Mouse (Mus musculus) kidney, postnatal 36 days (tissue): ENCODE data around the gene Apbb1.

ENCODE experiments used
- DNase-seq, 2 experiments: peaks; one replicate each; pipeline ENCODE4 v3.0.0; 2021 to 2022; ENCODE audit warnings: mixed read lengths in 2 of 2

Gene Apbb1

DNA sequence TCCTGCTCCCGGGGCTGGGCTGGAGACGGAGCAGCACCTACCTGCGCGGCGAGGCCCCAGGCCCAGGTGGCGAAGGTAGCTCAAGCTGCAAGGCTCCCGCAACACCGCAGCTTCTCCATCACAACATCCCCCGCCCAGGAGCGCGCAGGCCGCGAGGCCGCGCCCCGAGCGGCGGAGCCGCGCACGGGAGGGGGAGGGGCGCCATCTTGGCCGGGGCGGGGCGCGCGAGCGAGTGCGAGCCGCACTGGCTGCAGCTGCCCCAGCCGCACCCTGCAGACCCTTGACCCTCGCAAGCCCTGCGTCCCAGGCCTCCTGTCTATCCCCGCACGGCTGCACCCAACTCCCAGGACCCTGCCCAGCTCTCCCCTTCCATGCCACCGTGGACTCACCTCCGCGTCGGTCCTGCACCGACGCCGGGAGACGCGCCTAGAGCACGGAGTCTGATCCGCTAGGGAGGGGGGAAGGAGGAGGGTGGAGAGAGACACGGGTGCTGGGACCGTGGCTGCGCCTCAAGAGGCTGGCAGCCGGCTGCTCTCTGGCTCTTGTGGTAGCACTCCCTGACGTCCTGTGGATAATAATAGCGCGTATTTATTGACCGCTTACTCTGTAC, at the start of gene Apbb1:
Gene Apbb1 (minus strand): TSS at position 560 of the 610 bp plus-strand sequence.
- DNase-seq: peak; percentile 65 to 86

DNA sequence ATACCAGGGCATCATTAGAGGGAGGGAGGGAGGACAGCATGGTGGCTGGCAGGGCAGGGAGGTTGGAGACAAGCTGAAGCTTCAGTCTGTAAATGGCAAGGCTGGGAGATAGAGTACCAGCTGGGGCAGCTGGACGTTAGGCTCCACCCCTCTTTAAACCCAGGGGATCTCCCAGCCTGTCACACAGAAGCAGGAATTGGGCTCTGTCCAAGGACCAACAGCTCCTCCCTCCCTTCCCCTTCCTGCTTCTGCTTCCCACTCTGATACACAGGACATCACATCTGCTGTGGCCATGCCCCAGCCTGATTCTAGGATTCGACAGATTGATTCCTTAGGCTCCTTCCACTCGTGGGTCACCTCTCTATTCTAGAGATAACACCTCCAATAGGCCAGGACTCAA, 47.2 kb upstream of the Apbb1 start:
- peak; percentile 77 to 84 for DNase-seq

DNA sequence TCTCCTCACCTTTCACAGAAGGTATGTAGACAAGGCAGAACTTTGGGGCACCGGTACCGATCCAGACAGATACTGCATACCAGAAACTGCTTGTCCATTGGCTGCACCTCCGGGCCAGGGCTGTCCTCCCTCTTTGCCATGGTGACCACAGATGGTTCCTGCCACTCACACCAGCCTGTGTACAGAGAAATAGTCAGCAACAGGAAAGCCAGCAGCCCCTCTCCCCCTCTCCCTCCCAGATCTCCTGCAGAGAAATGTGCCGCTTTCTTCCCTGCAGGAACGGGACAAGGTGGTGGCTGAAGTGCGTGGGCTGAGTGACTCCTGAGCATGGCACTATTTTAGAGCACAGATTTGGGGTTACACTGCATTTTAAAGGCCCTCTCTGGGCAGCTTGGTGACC, 43.9 kb upstream of the Apbb1 start:
- peak in 1 of 2 experiments; percentile 41 for DNase-seq

DNA sequence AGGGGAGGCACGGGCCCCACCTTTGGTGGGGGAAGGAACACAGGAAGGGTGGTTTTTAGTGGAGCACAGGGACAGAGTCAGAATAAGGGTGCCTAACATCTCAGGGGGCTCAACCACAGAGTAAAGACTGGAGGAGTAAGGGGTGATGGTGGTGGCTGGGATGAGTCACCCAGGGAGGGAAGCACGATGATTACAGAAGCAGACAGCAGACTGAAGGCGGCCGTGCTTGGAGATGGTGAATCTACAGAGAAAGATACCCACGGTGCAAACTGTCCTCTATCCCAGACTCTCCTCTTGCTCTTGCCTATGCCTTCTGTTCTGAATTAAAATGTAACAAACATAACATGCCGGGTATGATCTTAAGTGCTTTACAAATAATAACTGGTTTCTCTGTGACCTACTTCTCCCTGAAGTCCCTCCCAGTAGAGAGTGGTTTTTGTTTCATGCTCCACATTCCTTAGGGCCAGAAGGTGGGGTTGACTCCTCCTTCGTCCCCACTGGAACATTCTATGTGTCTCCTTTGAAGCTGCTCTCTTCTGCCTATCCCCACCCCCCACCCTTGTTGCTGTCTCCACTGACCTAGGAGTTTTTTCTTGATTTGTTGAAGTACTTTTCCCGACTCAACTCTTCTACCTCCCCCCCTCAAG, 40.3 kb upstream of the Apbb1 start:
- DNase-seq: no peak

DNA sequence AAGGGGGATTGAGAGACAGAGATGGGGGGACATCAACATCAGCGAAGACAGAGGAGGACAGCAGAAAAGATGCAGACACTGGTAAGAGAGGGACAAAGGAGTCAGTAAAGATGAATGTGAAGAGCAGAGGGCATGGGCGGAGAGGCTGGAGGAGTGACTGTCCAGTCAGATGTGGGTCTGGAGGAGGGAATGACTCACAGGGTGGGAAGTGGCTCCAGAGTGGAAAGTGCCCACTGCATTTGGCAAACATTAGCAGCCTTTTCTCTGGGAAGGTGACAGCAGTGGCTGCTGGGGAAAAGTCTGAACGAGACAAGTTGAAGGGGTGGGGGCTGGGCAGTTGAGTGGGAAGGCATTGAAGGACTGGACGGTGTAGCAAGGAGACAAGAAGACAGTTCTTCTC, 39.6 kb upstream of the Apbb1 start:
- no peak for DNase-seq

DNA sequence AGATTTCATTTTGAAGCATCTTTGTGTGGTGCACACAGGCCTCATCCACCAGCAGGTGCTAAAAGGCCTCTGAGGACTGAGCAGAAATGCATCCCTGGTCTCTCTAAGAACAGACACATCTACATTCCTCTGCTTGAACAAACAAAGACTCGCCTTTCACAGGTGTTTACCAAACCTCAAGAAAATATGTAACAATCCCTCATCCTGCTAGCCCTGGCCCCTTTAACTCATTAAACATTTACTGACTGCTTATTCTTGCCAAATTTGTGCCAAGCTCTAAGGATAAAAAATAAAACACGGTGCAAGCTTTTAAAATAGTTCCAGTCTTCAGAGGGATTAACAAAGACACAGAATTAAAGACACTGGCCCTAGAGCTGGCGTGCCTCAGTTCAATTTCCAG, 38.2 kb upstream of the Apbb1 start:
- DNase-seq: no peak

DNA sequence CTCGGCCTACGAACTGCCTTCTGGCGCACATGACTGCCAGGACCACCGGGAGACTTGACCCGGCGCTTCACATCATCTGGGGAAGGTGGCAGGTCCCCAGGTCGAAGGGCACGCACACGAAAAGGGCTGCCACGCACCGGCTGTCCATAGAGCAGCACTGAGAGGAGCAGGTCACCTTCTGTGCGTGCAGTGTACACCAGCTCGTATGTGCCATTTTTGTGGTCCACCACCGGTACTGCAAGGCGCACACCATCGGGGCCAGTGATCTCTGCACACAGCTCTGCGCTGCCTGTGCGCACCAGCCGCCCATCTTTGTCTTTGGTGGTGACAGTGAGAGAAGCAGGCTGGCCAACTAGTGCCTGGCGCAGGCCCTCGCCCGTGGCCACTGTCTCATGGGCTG, 36.4 kb upstream of the Apbb1 start:
- DNase-seq: no peak

DNA sequence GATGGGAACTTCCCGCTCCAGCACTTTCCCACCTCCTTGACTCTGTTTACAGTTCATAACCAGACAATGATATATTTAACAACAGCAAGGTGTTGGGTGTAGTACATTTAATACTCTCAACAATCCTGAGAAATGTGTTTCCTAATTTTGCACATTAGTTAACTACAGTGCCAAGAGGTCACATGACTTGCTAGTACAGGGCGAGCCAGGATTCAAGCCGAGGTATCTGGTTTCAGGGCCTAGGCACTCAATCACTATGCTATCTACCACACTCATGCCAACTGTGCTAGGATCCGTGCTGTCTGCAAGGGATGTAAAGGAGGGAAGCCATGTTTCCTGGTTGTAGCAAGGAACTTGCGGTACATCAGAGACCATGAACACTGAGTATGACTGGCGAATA, 35.1 kb upstream of the Apbb1 start:
- DNase-seq: no peak

DNA sequence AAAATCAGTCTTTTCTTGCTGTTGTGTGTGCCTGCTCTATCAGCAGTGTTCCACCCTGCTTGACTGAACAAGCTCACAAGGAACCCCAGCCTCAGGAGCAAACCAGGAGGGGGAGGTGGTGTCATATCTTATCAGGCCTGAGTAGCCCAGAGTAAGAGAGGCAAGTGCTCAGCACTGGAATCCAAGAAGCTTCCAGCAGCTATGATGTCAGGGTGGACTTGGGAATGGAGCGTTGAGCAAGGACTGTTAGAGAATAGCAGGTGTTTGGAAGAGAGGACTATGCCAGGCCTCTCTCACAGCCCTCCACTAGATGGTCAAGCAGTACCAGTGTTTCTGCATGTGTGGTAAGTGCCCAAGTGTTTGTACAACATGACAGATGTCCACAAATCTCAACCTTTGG, 34.3 kb upstream of the Apbb1 start:
- no peak for DNase-seq

DNA sequence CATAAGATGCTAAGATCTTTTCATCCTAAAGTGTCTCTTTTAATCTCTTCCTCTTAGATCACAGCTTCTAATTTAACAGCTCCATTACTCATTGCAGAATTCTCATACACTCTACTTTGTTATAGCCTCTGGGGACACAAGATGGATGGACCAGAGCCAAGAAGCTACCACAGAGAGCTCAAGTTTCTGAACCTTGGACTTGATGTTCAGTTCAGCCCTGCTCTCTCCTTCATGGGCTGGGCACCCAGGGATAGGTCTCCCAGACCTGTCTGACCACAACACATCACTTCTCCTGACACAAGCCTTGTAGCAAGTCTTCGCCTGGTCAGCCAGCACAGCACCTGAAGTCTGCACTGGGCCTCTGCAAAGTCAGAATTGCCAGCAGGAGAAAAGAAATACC, 32.9 kb upstream of the Apbb1 start:
- peak; percentile 53 to 54 for DNase-seq

DNA sequence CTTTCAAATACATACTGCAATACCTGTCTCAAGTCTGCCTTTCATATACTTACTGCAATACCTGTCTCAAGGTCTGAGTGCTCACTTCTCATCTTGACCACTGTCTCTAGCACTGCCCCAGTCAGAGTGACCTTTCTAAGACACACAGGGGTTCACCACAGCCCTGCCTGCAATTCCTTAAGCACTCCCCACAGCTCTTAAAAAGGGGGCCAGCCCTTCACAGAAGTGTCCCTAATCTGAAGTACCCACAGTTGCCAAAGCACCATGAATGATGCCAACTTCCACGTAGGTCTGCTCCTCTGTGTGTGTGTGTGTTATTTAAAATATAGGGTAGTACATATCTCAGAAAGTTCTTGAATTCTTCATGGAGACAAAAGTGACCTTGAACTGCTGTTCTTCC, 30.3 kb upstream of the Apbb1 start:
- no peak for DNase-seq

DNA sequence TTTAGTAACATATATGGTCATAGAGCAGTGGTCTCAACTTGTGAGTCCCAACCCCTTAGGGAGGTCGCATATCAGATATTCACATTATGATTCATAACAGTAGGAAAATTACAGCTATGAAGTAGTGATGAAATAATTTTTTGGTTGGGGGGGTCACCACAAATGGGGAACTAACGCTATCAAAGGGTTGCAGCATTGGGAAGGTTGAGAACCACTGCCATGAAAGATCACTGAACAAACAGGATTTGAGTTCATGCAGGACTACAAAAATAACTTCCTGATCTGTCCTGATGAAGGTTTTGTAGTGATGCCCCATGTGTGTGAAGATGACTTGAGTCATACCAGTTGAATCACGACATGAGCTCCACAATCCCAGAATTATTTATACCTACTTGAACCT, 27.0 kb upstream of the Apbb1 start:
- DNase-seq: no peak

DNA sequence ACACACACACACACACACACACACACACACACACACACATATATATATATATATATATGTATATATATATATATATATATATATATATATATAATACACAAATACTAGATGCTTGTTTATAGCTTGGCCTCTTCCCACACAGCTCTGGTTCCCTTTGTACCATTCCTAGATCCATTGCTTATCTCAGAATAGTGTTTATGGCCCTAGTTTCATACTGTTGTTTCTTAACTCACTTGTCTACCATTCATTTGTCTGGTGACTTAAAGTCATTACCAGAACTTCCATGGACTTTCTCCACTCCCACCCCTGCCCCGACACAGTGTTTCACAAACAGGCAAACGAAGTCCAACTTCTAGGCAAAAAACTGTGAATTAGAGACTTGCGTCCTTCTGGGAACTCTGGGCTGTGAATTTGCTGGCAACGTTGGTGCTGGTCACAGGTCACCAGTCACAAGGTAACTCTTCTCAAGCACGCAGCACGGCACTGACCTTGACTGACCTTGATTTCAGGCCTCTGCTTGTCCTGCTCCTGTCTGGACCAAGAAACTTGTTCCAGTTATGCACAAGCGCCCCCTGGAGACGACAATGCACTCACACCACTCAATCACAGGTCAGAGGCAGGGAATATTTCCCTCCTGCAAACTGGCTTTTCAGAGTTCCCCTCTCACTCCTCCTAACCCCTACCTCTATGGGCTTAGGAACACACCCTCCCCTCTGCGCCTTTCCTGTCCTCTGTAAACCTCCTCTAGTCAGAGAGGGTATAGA, 21.6 kb upstream of the Apbb1 start:
- peak; percentile 93 to 96 for DNase-seq

DNA sequence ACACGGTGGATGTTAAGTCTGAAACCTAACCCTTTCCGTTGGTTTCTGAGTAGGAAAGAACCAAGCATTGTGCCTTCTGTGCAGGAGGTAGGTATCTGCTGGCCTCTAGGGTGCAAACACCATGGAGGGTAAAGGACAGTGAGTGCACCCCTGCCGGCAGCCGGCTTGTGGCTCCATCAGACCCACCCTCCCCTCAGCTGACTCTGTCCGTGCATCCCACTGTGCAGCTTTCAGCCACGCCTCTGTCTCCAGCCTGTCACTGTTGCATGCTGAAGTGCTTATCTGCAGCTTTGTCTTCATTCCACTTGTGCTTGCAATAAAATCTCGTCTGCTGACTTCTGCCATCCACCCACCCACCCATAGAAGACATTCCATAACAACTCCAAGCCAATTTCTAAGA, 8.6 kb upstream of the Apbb1 start:
- DNase-seq: no peak

DNA sequence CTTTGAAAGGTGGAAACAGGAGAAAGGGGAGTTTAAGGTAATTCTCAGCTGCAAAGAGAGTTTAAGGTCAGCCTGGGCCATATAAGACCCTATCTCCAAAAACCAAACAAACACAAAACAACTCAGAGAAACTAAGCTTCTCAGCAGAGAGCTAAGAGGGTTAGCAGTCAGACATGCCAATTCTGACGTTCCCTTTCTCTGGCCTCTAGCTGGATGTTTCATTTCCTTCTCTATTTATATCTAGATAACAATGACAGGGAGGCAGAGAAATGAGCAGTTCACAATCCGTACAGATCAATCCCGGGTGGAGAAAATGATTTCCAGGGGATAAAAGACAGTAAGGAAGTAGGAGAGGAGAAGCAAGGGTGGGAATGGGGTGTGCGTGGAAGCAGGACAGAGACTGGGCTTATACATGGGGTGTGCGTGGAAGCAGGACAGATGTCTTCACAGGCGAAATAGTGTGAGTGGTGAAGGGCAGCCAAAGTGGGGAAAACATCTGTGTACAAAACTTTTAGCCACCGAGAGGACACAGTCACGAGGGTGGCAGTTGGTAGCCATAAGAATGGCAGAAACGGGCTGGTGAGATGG, 7.0 kb upstream of the Apbb1 start:
- no peak for DNase-seq

DNA sequence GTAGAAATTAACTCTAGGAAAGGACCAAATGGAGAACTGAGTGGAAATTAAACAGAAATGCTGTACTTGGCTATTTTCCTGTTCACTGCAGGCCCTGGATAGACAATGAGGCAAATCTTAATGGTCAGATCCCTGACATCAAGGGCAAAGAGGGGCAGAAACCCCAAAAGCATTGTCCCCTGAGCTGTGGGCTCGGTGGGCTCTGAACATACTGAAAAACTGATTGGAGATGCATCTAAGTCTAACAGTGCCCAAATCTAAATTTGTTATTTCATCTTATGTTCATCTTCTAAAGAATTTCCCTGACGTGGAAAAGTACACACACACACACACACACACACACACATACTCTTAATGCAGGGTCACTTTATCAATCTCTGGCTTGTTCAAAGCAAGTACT, 506 bp upstream of the Apbb1 start:
- DNase-seq: no peak

DNA sequence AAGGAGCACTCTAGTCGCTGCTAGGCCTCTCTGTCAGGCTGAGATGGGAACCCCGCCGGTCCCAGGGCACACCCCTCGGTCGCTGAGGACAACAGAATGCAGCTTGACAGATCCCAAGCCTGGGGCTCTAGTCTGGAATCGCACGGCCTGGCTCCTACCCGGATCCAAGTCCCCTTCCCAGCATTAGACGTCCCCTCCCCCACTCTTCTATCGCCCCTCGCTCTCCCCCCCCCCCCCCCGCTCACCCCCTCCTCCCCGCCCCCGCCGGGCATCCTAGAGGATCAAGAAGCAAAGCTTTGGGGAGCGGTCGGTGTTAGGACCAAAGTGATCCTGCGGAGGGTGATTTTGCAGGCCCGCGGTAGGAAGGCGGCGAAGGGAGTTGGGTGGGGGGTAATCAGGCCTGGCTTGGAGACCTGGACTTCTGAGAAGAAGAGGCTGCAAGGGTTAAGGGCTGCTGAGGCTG, 795 bp downstream of the Apbb1 start:
- peak in 1 of 2 experiments; percentile 26 for DNase-seq

DNA sequence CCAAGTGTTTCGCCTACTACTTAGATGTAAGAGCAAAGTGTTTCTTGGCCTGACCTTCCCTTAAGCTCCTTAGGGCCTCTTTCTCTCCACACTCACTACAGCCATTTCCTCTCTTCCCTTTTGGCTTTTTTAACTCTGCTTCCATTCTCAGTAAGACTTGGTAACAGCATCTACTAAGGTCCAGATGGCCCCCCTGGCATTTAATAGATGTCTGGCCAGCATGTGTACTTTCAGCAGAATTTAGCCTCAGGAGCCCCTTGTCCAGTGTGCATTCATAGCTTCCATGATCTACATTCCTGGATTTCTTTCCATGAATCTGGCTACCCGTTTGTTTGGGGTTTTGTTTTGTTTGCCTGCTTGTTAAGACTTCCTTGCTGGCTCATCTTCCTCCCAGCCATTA, 3.0 kb downstream of the Apbb1 start:
- DNase-seq: no peak

DNA sequence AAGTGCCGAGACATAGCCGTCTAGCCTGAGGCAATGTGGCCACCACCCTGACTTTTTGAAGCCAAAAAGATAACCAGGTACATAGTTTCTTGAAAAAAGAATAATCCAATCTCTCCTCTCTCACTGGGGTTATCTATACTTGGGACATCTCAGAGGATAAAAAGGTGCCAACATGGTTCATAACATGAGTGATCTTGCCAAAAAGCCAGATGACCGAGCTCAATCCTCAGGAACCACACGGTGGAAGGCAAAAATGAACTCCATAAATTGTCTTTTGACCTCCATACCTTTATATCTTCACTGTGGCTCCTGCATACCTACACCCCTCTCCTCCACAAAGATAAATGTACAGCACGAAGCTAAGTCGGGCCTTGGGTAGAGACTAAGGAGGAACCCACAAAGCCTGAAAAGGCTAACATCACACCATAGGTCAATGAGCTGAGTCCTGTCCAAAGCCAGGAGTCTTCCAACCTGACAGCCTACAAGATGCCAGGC, 4.0 kb downstream of the Apbb1 start:
- no peak for DNase-seq

DNA sequence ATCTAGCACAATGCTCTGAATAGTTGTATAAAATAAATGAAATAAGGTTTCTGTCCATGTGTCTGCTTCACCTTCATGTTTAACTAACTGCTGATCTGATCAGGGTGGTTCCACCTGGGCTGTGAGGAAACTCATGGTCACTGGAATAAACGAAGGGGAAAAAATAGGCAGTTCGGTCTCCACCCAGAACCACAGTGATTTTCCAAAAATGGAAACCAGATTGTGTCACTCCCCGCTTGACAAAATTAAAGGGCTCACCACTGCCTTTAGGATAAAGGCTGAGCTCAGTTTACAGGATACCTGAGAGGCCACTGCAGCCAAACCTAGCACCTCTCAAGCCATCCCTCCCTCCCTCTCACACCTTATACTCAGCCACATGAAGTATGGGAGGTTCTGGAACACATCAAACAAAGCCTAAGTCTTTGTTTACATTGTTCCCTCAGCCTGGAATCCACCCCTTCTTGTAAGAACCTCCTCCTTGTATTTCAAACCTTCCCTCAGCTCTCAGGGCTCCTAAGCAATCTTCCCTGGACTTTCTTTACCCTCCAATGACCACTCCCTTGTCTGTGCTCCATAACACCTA, 5.2 kb downstream of the Apbb1 start:
- no peak for DNase-seq

DNA sequence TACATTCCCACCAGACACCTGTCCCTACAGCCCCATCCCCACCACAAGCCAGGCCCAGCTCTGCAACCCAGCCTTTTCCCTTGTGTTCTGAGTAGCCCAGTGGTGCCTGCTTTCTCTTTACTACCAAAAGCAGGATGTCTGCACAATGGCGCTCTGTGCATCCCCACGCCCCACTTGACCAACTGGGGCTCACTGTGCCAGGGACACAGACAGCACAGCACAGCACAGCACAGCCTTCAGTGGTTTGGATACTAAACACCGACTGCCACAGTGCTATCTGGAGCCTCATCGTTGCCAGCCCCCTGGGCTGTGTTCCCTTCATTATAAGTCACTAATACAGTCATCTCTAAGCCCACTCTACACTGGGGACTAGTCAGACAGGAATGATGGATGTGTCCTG, 6.9 kb downstream of the Apbb1 start:
- no peak for DNase-seq

DNA sequence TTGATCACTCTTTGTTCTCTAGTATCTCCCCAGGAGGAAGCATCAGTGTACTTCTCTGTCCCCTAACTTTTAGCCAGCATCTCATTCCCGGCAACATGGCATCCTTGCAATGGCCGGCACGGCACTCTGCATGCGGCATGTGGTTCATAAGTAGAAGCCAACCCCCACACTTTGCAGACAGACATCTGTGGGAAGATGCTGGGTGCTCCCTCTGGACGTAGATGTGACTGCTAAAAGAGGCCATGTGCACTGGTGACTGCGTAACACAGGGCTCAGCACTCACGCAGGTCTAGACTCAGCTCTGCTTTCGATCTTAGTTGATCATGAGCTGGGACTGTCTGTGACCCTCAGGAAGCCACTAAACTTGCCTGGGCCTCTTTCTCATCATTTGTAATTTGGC, 8.5 kb downstream of the Apbb1 start:
- DNase-seq: no peak

DNA sequence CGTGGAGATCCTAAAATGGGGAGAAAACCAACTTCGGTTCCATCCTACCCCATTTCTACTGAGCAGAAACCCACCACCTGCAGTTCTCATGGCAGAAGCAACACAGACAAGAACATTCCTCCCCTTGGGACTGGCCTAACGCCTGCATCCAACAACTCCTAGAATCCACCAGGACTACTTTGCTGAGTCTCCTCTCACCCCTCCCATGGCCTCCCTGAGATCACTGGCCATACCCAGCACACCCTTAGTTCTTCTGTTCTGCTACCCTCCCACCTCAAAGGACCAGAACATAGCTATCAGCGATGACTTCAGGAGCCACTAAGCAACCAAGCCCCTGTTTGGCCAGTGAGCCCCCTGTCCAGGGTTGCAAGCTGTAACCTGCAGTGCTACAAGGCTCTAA, 10.7 kb downstream of the Apbb1 start:
- no peak for DNase-seq
